Mouse (Mus musculus) lung, adult 2 months (tissue): ENCODE measurements at regions not wholly inside any gene's neighbourhood (a gene's known extent, or its start where the extent isn't known, plus 50 kb on each side); places are given as distances from the start of the nearest gene placed in this dataset.
"Not testable (repeated sequence)": the region's sequence is repeated elsewhere in the genome, so short reads cannot be mapped to it uniquely, and the experiment has no call there.

Source experiments
- DNase-seq: peaks from one replicate; pipeline ENCODE4 v3.0.0; 2022
- H3K4me1 ChIP-seq: fragments of 200-500 bp; 2 replicates; pipeline ENCODE4 v1.6.1; 2011; ENCODE audit warnings: low read length; ENCODE audit not compliant: control insufficient read depth, insufficient read depth
- H3K4me3 ChIP-seq: fragments of 200-500 bp; replicated peaks from 2 replicates; pipeline ENCODE3; 2011; ENCODE audit warnings: low read depth, mild to moderate bottlenecking, control low read depth, low read length; ENCODE audit errors: extremely low read depth
- CTCF ChIP-seq: fragments of 200-500 bp; IDR thresholded peaks from 2 replicates; pipeline ENCODE4 v1.5.1; 2011; ENCODE audit warnings: mild to moderate bottlenecking, low read length, control low read depth; ENCODE audit not compliant: insufficient read depth
- POLR2A ChIP-seq: fragments of 200-500 bp; IDR thresholded peaks from 2 replicates; pipeline ENCODE4 v1.6.1; 2011; ENCODE audit warnings: low read depth, mild to moderate bottlenecking, control low read depth, low read length, borderline replicate concordance; ENCODE audit errors: extremely low read depth
- WGBS: fragments of 180-500 bp; shearing (Covaris S2); methylation state at CpG from one replicate; pipeline ENCODE4 v1.1.7; 2018; 5-methylcytosine and 5-hydroxymethylcytosine counted together

- 71% methylated on average over 1 of the region's 1 CpGs for WGBS
- no peak for DNase-seq
Observed at GRCm38 (mm10) chr6:109173015-109173414, 344.6 kb downstream of the Edem1 start.

GRCm38 (mm10) chr6:109176876-109177275 is 348.4 kb downstream of the Edem1 start:
- 28% methylated on average over 3 of the region's 3 CpGs for WGBS
- TF ChIP-seq CTCF (no peak), POLR2A (no peak)
- H3K4me1 ChIP-seq = no peaks in the 10 kb centered on the region
- no peak overlapping the region for H3K4me3 ChIP-seq
- no peak for DNase-seq

More at GRCm38 (mm10) chr6:109173015-109173414, 344.6 kb downstream of the Edem1 start:
- Histone ChIP-seq H3K4me3 (no peak overlapping the region), H3K4me1 (no peaks in the 10 kb centered on the region)
- TF ChIP-seq CTCF (no peak), POLR2A (no peak)

- 25% methylated on average over 3 of the region's 3 CpGs for WGBS
- TF ChIP-seq CTCF (no peak), POLR2A (no peak)
- no peak overlapping the region for H3K4me3 ChIP-seq
- no peaks in the 10 kb centered on the region for H3K4me1 ChIP-seq
- no peak for DNase-seq
Observed at GRCm38 (mm10) chr6:109182878-109183277, 354.4 kb downstream of the Edem1 start.

GRCm38 (mm10) chr6:109193061-109193460 is 364.6 kb downstream of the Edem1 start:
- not testable (repeated sequence) for H3K4me1 ChIP-seq, DNase-seq, H3K4me3 ChIP-seq
- 63% methylated on average over 2 of the region's 2 CpGs for WGBS

GRCm38 (mm10) chr6:109193603-109194002 is 365.2 kb downstream of the Edem1 start:
- no peak for DNase-seq
- 70% methylated on average over 3 of the region's 3 CpGs for WGBS
- Histone ChIP-seq H3K4me1 (no peaks in the 10 kb centered on the region), H3K4me3 (no peak overlapping the region)
- no peak for TF ChIP-seq POLR2A
- no peak for TF ChIP-seq CTCF

- TF ChIP-seq CTCF = no peak
- no peak for TF ChIP-seq POLR2A
- 39% methylated on average over 2 of the region's 2 CpGs for WGBS
Observed at GRCm38 (mm10) chr6:109209699-109210098, 381.3 kb downstream of the Edem1 start.

GRCm38 (mm10) chr6:109230391-109230790 is 401.9 kb downstream of the Edem1 start:
- 96% methylated on average over 6 of the region's 6 CpGs for WGBS
- TF ChIP-seq POLR2A (no peak), CTCF (no peak)
- no peak for DNase-seq
- Histone ChIP-seq H3K4me1 (no peaks in the 10 kb centered on the region), H3K4me3 (no peak overlapping the region)

More at GRCm38 (mm10) chr6:109209699-109210098, 381.3 kb downstream of the Edem1 start:
- DNase-seq = no peak
- no peak overlapping the region for H3K4me3 ChIP-seq
- no peaks in the 10 kb centered on the region for H3K4me1 ChIP-seq

- WGBS = 60% methylated on average over 3 of the region's 3 CpGs
- no peak for TF ChIP-seq POLR2A
- TF ChIP-seq CTCF = no peak
- DNase-seq = no peak
- Histone ChIP-seq H3K4me1 (no peaks in the 10 kb centered on the region), H3K4me3 (no peak overlapping the region)
Observed at GRCm38 (mm10) chr6:109233426-109233825, 405.0 kb downstream of the Edem1 start.

- 58% methylated on average over 2 of the region's 2 CpGs for WGBS
- TF ChIP-seq CTCF (no peak), POLR2A (no peak)
- no peak overlapping the region for H3K4me3 ChIP-seq
- H3K4me1 ChIP-seq = no peaks in the 10 kb centered on the region
- DNase-seq = no peak
Observed at GRCm38 (mm10) chr6:109245666-109246065, 417.2 kb downstream of the Edem1 start.

- WGBS = 36% methylated on average over 2 of the region's 2 CpGs
Observed at GRCm38 (mm10) chr6:109246510-109246909, 418.1 kb downstream of the Edem1 start.

More at GRCm38 (mm10) chr6:109246510-109246909, 418.1 kb downstream of the Edem1 start:
- not testable (repeated sequence) for DNase-seq, H3K4me1 ChIP-seq, H3K4me3 ChIP-seq
